Mouse (Mus musculus) MEL (cell line): ENCODE measurements at regions not wholly inside any gene's neighbourhood (a gene's known extent, or its start where the extent isn't known, plus 50 kb on each side); places are given as distances from the start of the nearest gene placed in this dataset.

Source experiments
- DNase-seq: peaks from one replicate; pipeline ENCODE4 v3.0.0; 2011; ENCODE audit warnings: low read depth, low spot score
- H3K27ac ChIP-seq: 2 replicates; pipeline ENCODE4 v1.5.1; 2012; ENCODE audit warnings: low read depth, mild to moderate bottlenecking, control low read depth, low read length, moderate library complexity; ENCODE audit not compliant: control insufficient read depth
- H3K27me3 ChIP-seq, 2 experiments: fragments of 150-350 bp in 1 of 2; sonication (generic) in 1 of 2; 2 replicates each; pipeline ENCODE4 v1.6.1; 2012; ENCODE audit warnings: low read length in 2 of 2, mild to moderate bottlenecking in 2 of 2, improper control_type of control experiment in 1 of 2, moderate library complexity in 1 of 2; ENCODE audit not compliant: insufficient read depth in 2 of 2, control insufficient read depth in 1 of 2
- H3K36me3 ChIP-seq, 2 experiments: 2 replicates each; pipeline ENCODE4 v1.6.1; 2012 to 2014; ENCODE audit warnings: low read length in 2 of 2, improper control_type of control experiment in 1 of 2, inconsistent platforms in 1 of 2, mild to moderate bottlenecking in 1 of 2; ENCODE audit not compliant: insufficient read depth in 2 of 2, control insufficient read depth in 1 of 2
- H3K4me1 ChIP-seq, 2 experiments: fragments of 150-350 bp in 1 of 2; sonication (generic) in 1 of 2; 2 replicates each; pipeline ENCODE4 v1.6.1; 2012; ENCODE audit warnings: low read length in 2 of 2, improper control_type of control experiment in 1 of 2, mild to moderate bottlenecking in 1 of 2; ENCODE audit not compliant: insufficient read depth in 2 of 2, control insufficient read depth in 1 of 2
- H3K4me3 ChIP-seq, 2 experiments: fragments of 150-350 bp in 1 of 2; sonication (generic) in 1 of 2; 2 replicates each; pipeline ENCODE4 v1.5.1; 2012; ENCODE audit warnings: low read depth in 2 of 2, low read length in 2 of 2, mild to moderate bottlenecking in 2 of 2, moderate library complexity in 2 of 2, control low read depth in 1 of 2, improper control_type of control experiment in 1 of 2; ENCODE audit not compliant: control insufficient read depth in 1 of 2, insufficient read depth in 1 of 2
- H3K79me2 ChIP-seq: 2 replicates; pipeline ENCODE4 v1.6.1; 2012; ENCODE audit warnings: mild to moderate bottlenecking, low read length, moderate library complexity; ENCODE audit not compliant: control insufficient read depth, poor library complexity, insufficient read depth
- H3K9ac ChIP-seq: 2 replicates; pipeline ENCODE4 v1.6.1; 2012; ENCODE audit warnings: low read depth, mild to moderate bottlenecking, control low read depth, low read length, moderate library complexity; ENCODE audit not compliant: control insufficient read depth, poor library complexity, severe bottlenecking
- H3K9me3 ChIP-seq: fragments of 150-350 bp; sonication (generic); replicated peaks from 2 replicates; pipeline ENCODE4 v1.6.1; 2012; ENCODE audit warnings: mild to moderate bottlenecking, low read length, improper control_type of control experiment, moderate library complexity; ENCODE audit not compliant: insufficient read depth
- BHLHE40 ChIP-seq: IDR thresholded peaks from 2 replicates; pipeline ENCODE4 v1.6.1; 2012; ENCODE audit warnings: low read depth, mild to moderate bottlenecking, inconsistent platforms, low read length, improper control_type of control experiment, borderline replicate concordance
- ELF1 ChIP-seq: IDR thresholded peaks from 2 replicates; pipeline ENCODE4 v1.6.1; 2014; ENCODE audit warnings: low read depth, mild to moderate bottlenecking, inconsistent platforms, low read length, improper control_type of control experiment, moderate library complexity
- EP300 ChIP-seq, 2 experiments: IDR thresholded peaks; 2 replicates each; pipeline ENCODE4 v1.6.1; 2011; ENCODE audit warnings: improper control_type of control experiment in 2 of 2, low read length in 2 of 2, low read depth in 1 of 2, mild to moderate bottlenecking in 1 of 2
- GATA1 ChIP-seq: IDR thresholded peaks from 2 replicates; pipeline ENCODE4 v1.6.1; 2011; ENCODE audit warnings: low read depth, low read length, improper control_type of control experiment
- HCFC1 ChIP-seq: IDR thresholded peaks from 2 replicates; pipeline ENCODE4 v1.6.1; 2012; ENCODE audit warnings: low read depth, mild to moderate bottlenecking, inconsistent platforms, low read length, improper control_type of control experiment, moderate library complexity
- MEF2A ChIP-seq: IDR thresholded peaks from 2 replicates; pipeline ENCODE4 v1.6.1; 2014; ENCODE audit warnings: low read depth, mild to moderate bottlenecking, inconsistent platforms, low read length, improper control_type of control experiment; ENCODE audit not compliant: poor library complexity, insufficient replicate concordance, severe bottlenecking; ENCODE audit errors: extremely low read depth
- MYB ChIP-seq: IDR thresholded peaks from 2 replicates; pipeline ENCODE4 v1.6.1; 2011; ENCODE audit warnings: mild to moderate bottlenecking, low read depth, low read length, improper control_type of control experiment
- NRF1 ChIP-seq: IDR thresholded peaks from 2 replicates; pipeline ENCODE4 v1.6.1; 2014; ENCODE audit warnings: low read depth, mild to moderate bottlenecking, inconsistent platforms, low read length, improper control_type of control experiment, moderate library complexity; ENCODE audit not compliant: poor library complexity, insufficient read depth, severe bottlenecking
- POLR2AphosphoS2 ChIP-seq: IDR thresholded peaks from 2 replicates; pipeline ENCODE4 v1.6.1; 2011; ENCODE audit warnings: low read length, improper control_type of control experiment
- RAD21 ChIP-seq: IDR thresholded peaks from 2 replicates; pipeline ENCODE4 v1.6.1; 2011; ENCODE audit warnings: mild to moderate bottlenecking, low read depth, low read length, improper control_type of control experiment
- TBP ChIP-seq: IDR thresholded peaks from 2 replicates; pipeline ENCODE4 v1.8.0; 2011; ENCODE audit warnings: low read depth, low read length, improper control_type of control experiment
- UBTF ChIP-seq: IDR thresholded peaks from 2 replicates; pipeline ENCODE4 v1.6.1; 2012; ENCODE audit warnings: low read depth, mild to moderate bottlenecking, inconsistent platforms, low read length, improper control_type of control experiment, moderate library complexity, borderline replicate concordance; ENCODE audit not compliant: insufficient read depth
- ZKSCAN1 ChIP-seq: IDR thresholded peaks from 2 replicates; pipeline ENCODE4 v1.6.1; 2012; ENCODE audit warnings: low read depth, mild to moderate bottlenecking, inconsistent platforms, low read length, improper control_type of control experiment, moderate library complexity

DNA sequence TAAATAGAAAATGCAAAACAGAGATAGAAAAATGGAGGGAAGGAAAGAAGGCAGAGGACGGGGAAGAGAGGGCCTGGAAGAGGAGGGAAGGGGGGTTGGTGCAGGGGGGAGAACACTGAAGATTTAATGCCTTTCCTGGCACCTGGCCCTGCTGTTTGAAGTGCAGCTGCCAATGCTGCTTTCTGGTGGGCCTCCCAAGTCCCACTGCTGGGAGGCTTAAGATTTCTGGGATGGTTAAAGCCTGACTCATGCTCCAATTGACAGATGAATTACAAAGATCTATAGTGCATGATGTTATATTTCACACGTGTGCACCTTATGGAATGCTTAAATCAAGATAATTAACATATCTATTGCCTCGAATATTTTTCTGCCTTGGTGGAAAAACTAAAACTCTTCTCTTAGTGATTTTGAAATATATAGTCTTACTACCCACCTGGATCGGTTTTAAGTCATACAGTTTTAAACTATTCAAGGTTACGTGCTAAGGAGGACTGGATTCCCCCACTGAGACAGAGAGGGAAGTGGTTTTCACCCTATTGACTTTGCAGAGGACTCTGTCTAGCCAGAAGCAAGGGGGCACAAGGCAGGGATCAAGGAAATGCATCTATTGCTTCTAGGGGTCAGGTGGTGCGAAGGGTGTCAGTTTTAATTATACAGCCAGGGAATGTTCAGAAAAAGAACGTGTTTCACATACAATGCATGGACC lies 105.5 kb upstream of the Gas1 start:
- H3K27me3 ChIP-seq = no peaks in the 10 kb centered on the region
- H3K9ac ChIP-seq = no peak overlapping the region
- H3K36me3 ChIP-seq = no peaks in the 10 kb centered on the region
- no peaks in the 10 kb centered on the region for H3K79me2 ChIP-seq
- H3K9me3 ChIP-seq = no peaks in the 10 kb centered on the region
- H3K27ac ChIP-seq = no peak overlapping the region
- no peaks in the 10 kb centered on the region for H3K4me1 ChIP-seq
- no peak overlapping the region for H3K4me3 ChIP-seq
- no peak for DNase-seq
- TF ChIP-seq ELF1 (no peak), HCFC1 (no peak), UBTF (no peak), MYB (no peak), MEF2A (no peak), TBP (no peak), GATA1 (no peak), BHLHE40 (no peak), NRF1 (no peak), ZKSCAN1 (no peak)

DNA sequence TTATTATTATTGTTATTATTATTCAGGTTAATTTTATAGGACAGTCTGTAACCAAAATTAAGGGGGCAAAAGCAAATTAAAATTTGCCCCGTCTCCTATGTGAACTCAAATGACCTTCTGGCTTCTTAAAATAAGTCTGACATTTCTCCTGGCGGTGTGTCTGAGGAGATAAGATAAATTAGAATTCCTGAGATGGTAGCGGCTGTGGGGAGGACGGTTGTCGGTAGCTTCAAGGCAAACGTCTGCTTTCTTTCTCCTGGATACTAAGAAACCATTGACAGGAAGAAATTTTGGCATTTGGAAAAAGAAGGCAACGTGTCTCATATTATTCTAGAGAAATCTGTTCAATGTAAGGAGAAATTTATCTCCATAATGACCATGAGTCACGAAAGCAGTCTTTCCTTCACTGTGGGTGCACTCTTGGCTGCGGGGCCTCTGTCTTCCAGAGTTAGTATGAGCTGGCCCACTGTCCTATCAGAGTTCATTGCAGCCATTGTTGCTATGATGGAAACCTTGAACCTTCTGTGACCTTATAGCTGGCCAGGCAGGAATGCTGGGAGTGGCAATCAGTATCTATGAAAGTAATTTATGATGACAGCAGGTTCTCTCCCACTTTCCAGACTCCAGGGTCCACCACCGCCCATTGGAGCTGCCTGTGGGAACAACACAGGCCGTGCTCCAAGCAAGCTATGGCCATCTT lies 109.5 kb upstream of the Gas1 start:
- H3K36me3 ChIP-seq = no peaks in the 10 kb centered on the region
- DNase-seq = no peak
- no peak overlapping the region for H3K4me3 ChIP-seq
- no peaks in the 10 kb centered on the region for H3K27me3 ChIP-seq
- no peak overlapping the region for H3K27ac ChIP-seq
- no peaks in the 10 kb centered on the region for H3K79me2 ChIP-seq
- H3K4me1 ChIP-seq = no peaks in the 10 kb centered on the region
- H3K9me3 ChIP-seq = no peaks in the 10 kb centered on the region
- no peak for TF ChIP-seq POLR2AphosphoS2
- TF ChIP-seq EP300 (IDR thresholded peaks at IDR 0.05; ENCODE audit: low read depth in 1 of 2, low read length in 2 of 2) = no peak
- no peak for TF ChIP-seq RAD21
- TF ChIP-seq, all 39 proteins: peak for 0
- no peak overlapping the region for H3K9ac ChIP-seq
